Mouse (Mus musculus): ENCODE data around the gene Ech1. TPM values are rescaled to one million over a fixed set of nuclear protein-coding genes. Genes with fewer than 3 reads are reported as not detected.

The Ech1 gene
- total RNA-seq, 2 experiments from 2014 or later, result 53.5 to 56.6 TPM

DNA sequence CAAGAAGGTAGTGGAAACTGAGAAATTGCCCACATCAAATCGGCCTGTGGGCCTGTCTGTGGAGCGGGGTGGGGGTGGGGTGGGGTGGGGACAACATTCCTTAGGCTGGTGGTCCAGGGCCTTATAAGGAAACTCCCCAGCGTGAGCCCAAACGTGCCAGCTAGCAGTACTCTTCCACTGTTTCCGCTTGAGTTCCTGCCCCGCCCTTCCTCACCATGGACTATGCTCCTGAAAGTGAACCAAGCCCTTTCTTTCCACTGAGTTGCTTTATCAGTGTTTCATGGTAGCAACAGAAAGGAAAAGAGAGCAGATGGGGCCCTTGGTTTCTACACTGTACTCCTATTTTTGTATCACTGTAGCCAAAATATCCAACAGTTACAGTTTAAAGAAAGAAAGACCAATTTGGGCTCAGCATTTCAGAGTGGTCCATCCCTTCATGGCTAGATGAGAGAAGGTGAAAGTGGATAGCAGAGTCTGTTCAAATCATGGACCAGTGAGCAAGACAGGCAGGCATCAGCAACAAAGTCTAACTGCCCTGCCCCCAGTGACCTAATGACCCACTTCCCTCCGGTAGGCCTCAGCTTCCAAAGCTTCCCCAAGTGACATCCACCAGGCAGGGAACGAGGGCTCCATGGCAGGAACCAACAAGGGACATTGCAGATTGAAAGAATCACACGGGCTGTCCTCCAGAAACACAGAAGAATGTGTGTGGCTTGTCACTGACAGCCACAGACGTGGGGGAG, 22.0 kb upstream of the Ech1 start:
- DNase-seq (ENCODE audit: low spot score in 2 of 2), result no peak

DNA sequence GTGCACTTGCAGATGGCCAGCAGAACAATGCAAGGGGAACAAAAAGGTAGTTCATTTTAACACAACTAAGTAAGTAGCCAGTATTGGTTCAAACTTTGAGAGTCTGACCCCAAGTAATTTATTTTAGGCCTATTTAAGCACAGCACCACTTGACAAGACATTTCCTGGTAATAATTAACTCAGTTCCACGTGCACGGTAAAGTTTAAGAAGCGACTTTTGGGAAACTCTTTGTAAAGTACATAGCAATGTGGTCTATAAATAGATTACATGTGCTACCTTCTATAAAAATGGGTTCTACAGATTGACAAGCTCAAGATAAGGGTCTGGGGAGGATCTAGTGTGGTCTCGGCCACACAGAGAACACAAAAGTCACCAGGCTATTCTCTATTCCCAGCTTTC, 21.3 kb upstream of the Ech1 start:
- no peak for DNase-seq (ENCODE audit: low spot score in 2 of 2)

DNA sequence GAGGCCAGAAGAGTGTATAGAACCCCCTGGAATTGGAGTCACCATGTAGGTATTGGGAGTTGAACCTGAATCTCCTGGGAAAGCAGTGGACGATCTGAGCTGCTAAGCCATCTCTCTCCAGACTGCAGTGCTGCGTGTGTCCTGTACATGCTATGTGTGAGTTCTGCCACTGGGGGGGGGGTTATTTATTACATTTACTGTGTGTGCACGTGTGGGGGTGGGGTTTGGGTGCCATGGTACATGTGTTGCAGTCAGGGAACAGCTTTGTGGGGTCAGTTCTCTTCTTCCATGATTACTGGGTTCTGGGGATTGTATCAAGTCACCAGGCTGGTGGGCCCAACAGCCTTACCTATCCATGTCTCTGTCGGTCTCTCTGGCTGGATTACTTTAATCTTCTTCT, 18.1 kb upstream of the Ech1 start:
- no peak for DNase-seq (ENCODE audit: low spot score in 2 of 2)

DNA sequence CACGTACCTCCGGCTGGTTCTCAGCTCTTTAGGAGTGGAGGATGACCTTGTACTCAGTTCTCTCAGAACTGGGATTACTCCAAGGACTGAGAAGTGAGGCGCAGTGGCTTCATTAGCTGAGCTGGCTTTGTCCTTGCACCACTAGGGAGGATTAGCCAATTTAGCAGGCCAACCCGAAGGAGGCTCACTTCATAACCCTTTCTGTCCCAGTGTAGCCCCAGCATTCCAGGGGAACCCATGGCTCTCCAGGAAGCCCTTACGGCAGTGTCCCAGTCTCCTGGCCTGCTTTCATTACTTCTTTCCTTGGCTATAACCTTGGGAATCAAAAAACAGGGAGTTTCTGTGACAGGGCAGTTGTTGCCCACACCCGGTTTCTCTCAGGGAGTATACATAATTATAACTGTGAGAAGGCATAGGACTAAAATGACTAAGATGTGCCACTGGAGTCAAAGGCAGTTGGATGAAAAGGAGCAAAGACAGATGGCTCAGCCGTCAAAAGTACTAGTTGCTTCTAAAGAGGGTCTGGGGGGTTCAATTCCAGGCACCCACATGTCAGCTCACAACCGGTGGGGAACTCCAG, 17.3 kb upstream of the Ech1 start:
- no peak for DNase-seq (ENCODE audit: low spot score in 2 of 2)

DNA sequence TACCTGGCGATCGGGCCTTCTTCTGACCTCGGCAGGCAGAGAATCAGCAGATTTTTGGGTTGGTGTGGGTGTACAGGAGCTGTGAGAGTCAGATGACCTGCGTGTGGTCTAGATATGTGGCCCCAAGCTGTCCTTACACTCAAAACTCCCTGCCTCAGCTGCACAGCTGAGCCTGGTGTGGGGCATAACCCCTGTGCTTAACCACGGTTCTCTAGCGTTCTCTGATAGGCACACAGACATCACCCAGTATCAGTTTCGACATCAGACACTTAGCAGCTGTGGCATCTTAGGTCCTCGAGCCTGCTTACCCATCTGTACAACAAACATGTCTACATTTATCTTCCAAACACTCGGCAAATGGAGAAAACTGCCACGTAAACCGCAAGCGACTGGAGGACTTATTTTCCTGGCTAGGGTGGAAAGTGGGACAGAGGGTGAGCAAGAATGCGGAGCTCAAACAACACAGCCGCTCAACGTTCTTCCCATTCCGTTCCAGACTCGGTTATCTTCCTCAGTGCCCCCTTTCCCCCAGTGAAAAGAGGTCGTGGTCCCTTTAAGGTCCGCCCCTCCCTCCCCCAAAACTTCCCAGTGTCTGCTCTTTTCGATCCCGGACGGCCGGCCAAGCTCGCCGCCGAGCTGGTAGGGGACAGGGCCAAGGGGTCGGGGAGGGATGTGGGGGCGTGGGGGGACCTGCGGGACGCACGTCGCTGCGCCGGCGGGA, 16.6 kb upstream of the Ech1 start, which contains the start of gene Hnrnpl:
Hnrnpl (plus strand) TSS at position 321 of the 721 bp plus-strand sequence.
- DNase-seq (ENCODE audit: low spot score in 2 of 2), result peak in 1 of 2 experiments; percentile 47

DNA sequence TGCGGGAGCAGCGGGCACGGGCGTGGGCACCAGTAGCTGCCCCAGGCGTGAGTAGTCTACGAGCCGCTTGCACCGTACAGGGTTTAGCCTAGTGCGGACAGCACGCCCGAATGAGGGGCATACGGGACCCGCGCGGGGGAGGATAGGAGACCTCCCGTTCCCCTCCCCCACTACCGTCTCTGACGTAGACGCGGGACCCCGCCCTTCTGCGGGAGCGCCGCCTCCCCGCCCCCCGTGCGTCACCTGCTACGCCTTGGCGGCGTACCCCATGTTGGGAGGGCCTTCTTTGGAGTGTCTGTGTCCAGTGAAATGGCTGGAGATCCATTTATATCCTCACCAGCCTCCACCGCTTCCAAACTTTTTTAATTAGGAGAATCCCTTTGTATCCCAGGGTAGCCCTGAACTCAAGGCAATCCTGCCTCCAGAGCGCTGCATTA, 16.0 kb upstream of the Ech1 start:
- peak; percentile 95 to 97 for DNase-seq (ENCODE audit: low spot score in 2 of 2)

DNA sequence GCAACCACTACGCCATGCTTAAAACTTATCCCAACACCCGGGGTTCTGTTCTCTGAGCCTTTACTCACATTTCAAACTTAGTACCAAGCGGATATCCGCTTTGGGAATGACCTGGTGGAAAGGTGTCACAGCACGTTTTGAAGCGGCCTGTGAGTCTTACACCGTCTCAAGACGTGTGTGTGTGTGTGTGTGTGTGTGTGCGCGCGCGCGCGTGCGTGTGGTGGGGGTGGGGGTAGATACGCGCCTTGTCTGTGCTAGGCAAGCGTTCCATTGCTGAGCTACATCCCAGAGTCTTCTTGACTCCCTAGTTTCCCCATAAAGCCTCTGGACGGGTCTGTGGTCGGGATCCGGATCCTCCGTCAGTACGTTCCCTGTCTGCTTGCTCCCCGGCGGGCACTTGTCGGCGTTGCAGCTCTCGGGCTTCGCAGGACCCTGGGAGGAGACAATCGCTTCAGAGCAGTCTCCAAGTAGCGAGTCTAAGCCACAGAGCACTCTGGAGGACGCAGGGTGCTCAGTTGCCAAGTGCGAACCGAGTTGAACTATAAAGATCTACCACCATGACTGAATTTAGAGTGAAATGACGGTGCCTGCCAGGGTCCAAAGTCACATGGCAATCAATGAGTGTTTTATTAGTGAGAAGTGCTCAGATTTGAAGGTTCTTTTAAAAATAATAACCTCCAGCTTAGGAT, 15.5 kb upstream of the Ech1 start:
- peak; percentile 52 to 54 for DNase-seq (ENCODE audit: low spot score in 2 of 2)

DNA sequence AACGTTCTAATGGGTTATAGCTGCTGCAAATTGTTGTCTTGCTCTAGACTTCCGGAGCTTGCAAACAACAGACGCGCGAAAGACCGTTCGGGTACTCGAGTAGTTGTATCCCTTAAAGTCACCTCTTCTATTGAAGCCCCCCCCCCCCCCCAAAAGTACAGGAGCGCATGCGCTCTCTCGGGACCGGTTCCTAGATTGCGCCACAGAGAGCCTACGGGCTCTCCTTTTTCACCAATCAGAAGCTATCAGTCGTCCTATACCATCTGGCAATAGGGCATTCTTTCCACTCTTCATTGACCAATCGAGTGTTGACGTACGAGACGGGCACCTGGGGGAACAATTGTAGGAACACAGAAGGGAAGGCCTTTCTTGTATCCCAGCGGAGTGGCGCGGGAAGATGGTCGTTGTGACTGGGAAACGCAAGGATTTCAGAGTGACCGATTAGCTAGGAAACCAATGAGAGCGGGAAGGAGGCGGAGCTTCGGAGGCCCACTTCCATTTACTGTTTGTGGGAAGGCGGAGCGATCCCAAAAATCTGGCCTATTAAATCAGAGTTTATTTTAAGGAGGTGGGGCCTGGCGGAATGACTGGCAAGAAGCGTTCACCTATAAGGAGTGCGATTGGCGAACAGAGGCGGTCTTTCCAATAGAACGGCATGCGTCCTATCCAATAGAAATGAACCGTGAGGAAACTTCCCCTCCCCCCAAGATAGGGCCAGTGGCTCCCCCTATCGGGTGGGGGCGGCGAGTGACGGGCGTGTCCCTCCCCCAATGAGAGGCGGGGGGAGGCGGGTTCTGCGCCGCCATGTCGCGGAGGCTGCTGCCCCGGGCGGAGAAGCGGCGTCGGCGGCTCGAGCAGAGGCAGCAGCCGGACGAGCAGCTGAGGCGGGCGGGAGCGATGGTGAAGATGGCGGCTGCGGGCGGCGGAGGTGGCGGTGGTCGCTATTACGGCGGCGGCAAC, 14.6 kb upstream of the Ech1 start:
- DNase-seq (ENCODE audit: low spot score in 2 of 2), result peak; percentile 96 to 97

DNA sequence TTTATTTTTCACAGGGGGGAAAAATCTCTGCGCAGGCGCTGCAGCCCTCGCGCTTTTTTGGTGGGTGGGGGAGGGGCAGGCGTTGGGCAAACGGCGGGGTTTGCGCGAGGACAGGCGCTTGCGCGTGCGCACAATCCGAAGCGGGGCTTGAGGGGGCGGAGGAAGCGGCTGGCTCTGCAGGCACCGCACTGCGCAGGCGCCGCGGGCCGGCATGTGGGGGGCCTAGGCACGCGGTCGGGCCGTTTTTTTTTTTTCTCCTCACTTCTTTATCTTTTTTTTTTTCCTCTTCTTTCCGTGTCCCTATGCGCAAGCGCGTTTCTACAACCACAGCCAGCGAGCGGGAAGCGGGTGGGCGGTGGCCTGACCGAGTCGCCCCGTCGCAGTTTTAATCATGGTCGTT, 13.8 kb upstream of the Ech1 start:
- DNase-seq (ENCODE audit: low spot score in 2 of 2), result peak; percentile 93 to 94

DNA sequence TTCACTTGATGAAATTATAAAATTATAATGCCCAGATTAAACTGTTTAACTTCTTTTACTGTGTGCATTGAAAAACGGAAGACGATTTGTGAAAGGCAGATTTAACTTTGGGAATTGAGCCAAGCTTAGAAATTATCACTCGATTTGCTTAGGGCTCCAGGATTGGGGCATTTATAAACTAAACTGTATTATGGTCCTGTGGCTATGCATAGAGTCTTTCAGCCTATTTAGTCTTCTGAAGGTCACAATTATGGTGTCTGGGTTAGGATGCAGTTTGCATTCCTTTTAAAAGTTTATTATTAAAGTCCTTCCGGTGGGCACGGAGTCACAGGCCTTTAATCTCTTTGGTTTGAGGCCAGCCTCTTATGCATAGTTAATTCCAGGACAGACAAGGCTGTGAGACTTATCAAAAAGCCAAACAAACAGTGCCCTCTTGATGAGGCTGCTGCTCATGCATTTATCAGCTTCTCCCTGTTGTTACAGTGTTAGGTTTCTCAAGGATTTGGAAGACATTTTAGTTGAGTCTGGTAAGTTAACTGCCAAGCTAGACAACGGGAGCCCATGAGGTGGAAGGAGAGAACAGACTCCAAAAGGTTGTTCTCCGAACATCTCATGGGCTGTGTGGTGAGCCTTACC, 13.3 kb upstream of the Ech1 start:
- DNase-seq (ENCODE audit: low spot score in 2 of 2), result no peak

DNA sequence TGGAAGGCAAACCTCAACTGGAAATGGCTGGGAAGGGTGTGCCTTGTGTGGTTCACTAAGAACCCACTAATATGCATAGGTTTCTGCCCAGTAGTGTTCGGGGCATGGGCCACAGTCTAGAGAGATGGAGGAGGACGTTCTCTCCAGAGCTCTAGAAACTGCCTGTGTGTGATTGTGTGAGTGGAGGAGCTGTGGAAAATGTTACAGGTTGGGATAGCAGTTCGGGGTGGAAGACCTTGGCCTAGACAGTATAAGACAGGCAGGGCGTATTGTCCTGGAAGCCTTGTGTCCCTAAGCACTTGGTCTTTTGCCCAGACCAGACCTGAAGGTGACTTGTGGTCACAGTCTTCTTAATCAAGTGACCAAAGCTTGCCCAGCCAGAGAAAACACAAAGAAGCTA, 12.6 kb upstream of the Ech1 start:
- no peak for DNase-seq (ENCODE audit: low spot score in 2 of 2)

DNA sequence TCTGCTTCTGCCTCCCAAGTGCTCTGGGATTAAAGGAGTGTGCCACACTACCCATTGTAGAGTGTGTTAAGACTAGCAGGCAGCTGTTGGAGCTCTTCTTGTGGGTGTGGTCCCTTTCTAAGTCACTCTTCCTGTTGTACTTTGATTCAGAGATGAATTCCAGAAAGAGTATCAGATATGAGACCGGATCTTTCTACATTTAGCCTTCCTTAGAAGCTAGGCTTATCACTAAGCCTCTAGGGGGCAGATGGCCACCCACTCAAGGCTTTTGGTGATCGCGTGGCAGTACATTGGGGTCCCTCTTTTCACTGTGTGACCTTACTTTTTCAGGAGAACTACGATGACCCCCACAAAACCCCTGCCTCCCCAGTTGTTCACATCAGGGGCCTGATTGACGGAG, 12.1 kb upstream of the Ech1 start:
- DNase-seq (ENCODE audit: low spot score in 2 of 2), result no peak

DNA sequence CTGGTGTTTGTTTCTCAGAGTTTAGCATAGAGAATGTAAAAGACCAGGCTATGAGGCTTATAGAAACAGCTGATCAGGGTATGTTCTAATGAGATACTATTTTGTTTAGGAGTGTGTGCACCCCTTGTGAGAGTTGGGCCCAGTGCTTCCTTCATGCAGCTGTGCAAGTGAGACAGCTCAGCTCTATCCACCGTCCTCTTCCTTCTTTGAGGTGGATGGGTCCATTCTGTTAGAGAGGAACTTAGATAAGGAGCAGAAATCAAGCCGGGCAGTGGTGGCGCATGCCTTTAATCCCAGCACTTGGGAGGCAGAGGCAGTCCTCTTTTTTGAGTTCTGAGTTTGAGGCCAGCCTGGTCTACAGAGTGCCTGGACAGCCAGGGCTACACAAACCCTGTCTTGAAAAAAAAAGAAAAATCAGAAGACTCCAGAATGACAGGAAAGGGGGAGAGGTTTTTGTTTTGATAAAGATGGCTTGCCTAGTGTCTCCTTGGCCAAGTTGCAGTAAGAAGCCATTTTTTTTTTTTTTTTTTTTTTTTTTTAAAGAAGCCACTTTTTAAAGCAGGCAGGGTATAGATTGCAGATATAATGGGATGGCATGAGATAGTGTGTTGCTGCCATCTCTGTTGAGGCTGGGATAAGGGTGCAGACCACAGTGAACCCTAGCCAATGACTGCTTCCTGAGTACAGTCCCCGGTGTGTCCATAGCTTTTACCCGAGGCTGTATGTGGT, 10.5 kb upstream of the Ech1 start:
- DNase-seq (ENCODE audit: low spot score in 2 of 2), result no peak

DNA sequence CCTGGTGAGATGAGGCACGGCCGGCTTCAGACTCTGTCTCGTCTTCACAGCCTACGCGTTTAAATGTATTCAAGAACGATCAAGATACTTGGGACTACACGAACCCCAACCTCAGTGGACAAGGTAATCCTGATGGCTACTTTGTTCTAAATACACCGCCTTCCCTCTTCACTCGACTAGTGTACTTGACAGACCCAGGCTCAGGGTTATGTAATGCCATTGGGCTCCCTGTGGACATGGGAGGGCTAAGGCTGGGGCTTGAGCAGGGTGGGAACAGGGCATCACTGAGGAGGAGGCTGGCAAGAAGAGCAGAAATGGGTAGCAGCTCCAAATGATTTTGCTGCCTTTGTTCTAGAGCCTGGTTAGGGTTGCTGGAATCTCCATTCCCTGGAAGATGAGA, 9.8 kb upstream of the Ech1 start:
- no peak for DNase-seq (ENCODE audit: low spot score in 2 of 2)

DNA sequence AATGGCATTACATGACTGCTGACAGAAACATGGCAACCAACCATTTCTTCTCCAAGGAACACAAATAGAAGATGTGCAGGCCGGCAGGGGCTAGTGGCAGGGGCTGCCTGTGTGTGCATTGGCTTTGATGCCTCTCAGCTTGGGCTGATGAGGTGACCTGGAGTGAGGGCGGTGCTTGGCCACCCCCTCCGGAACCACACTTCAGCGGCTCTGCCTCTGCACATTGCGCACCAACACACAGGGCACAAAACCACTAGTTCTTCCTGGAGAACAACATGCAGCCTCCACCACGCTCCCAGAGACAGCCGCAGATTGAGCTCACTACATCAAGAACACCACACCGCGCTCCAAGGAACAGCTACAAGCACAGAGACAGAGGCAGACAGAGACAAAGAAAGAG, 8.8 kb upstream of the Ech1 start:
- no peak for DNase-seq (ENCODE audit: low spot score in 2 of 2)

DNA sequence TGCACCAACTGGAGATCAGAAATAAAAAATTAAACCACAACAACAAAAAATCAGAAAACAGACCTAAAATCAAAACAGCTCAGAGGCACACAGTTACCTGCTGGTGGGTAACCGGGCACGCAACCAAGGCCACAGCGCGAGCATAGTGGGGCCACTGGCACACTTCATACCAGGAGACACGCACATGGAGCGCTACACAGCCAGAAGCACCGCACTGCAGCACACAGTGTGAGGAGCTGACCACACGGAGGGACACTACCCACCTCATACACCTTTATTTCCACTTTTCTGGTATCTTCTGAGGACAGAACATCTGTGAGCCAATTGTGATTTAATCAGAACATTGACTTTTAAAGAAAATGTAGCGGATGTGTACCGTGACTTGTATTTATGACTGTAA, 8.1 kb upstream of the Ech1 start:
- no peak for DNase-seq (ENCODE audit: low spot score in 2 of 2)

DNA sequence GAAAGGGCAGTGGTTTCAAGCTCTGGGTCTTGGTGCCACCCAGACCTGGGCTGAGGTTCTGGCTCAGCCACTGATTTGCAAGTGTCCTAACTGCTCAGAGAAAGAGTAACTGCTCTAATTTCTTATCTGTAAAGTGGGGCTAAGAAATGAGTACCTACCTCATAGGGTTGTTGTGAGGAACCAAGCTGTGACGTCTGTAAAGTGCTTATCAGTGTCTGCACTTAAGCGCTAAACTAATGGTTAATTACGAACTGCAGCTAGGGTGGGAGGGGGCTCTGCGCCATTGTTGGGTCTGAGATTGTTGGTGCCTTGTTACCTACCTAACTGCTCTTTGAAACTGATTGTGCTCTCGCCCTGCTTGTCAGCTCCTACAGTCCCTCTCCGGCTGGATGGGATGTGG, 7.5 kb upstream of the Ech1 start:
- no peak for DNase-seq (ENCODE audit: low spot score in 2 of 2)

DNA sequence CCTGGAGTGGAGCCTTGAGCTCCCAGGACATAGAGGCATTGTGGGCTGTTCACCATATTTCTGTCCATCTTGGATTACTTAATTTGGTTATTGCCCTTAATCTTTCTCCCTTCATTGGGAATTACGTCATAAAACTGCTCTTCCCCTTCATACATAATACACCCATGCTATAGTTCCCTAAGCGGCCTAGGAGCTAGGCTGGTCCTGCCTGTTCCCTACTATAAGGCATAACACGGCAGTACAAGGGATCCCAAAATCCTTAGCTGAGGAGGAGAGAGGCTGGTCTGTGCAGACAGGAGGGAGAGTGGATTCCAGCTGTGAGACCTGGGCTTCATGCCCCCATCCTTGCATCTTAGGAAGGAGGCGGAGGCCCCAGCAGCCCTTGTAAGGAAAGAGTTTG, 7.1 kb upstream of the Ech1 start:
- no peak for DNase-seq (ENCODE audit: low spot score in 2 of 2)

DNA sequence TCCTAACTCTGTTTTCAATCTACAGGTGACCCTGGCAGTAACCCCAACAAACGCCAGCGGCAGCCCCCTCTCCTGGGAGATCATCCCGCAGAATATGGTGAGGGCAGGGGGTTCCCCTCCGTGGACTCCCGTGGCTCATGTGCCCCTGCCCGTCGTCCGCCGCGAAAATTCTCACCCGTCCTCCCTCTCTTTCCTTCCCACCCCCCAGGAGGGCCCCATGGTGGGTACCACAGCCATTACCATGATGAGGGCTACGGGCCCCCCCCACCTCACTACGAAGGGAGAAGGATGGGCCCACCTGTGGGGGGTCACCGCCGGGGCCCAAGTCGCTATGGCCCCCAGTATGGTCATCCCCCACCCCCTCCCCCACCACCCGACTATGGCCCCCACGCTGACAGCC, 6.6 kb upstream of the Ech1 start:
- DNase-seq (ENCODE audit: low spot score in 2 of 2), result no peak
